Mouse (Mus musculus) lung, adult 2 months (tissue): ENCODE data around the gene Gmnn. TPM values are rescaled to one million over a fixed set of nuclear protein-coding genes. Genes with fewer than 3 reads are reported as not detected.
A peak's percentile ranks its signal among the peaks of the same experiment; 100 is the strongest.

Experiments used
- DNase-seq: peaks from one replicate; pipeline ENCODE4 v3.0.0; 2022
- H3K4me1 ChIP-seq: fragments of 200-500 bp; 2 replicates; pipeline ENCODE4 v1.6.1; 2011; ENCODE audit warnings: low read length; ENCODE audit not compliant: control insufficient read depth, insufficient read depth
- H3K4me3 ChIP-seq: fragments of 200-500 bp; replicated peaks from 2 replicates; pipeline ENCODE3; 2011; ENCODE audit warnings: low read depth, mild to moderate bottlenecking, control low read depth, low read length; ENCODE audit errors: extremely low read depth
- CTCF ChIP-seq: fragments of 200-500 bp; IDR thresholded peaks from 2 replicates; pipeline ENCODE4 v1.5.1; 2011; ENCODE audit warnings: mild to moderate bottlenecking, low read length, control low read depth; ENCODE audit not compliant: insufficient read depth
- POLR2A ChIP-seq: fragments of 200-500 bp; IDR thresholded peaks from 2 replicates; pipeline ENCODE4 v1.6.1; 2011; ENCODE audit warnings: low read depth, mild to moderate bottlenecking, control low read depth, low read length, borderline replicate concordance; ENCODE audit errors: extremely low read depth
- WGBS: fragments of 180-500 bp; shearing (Covaris S2); methylation state at CpG from one replicate; pipeline ENCODE4 v1.1.7; 2018; 5-methylcytosine and 5-hydroxymethylcytosine counted together
- polyA plus RNA-seq: library from polyadenylated mRNA; depleted of rRNA; stranded (reverse); fragments of >200 nt; gene quantifications from 2 replicates; pipeline ENCODE4 v1.2.3, GENCODE M21; 2012; rRNA removed

The Gmnn gene
- polyA plus RNA-seq = 2.2 and 3.2 TPM in 2 replicates

DNA sequence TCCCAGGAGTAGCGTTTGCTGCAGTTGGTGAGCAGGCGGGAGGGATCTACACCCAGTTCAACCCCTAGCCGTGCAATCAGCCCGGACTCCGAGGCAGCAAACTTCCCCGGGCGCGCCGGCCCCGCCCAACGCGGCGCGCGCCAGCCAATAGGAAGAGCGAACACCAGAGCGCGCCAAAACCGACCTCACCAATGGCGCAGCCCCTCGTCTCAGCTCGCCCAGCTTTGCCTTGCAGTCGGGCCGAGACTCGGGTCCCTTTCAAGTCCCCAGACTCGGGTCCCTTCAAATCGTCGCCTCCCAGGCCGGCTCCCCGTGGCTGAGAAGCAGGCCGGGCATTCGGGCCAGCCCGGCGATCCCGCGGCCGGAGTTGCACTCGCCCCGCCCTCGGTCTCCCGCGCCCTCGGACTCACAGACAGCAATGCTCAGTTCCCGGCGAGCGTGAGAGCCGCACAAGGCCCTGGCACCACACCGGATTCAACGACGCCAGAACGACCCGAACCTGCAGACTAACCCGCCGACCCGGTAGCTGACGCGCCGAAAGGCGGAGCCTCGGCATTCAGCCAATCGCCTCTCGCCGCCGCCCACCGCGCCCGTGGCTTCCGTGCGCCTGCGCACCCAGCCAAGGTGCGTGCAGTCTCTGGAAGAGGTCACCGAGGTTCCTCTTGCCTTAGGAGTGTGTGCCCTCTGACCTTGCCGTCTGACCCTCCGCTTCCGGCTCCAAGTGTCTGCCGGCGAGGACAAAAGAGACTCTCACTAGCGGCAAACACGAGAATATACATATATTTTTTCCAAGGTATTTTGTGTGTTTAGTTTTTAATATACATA lies at the start of gene Gmnn:
TSS of gene Gmnn (minus strand) at position 521 of the 825 bp plus-strand sequence.
- peak; percentile 87 for DNase-seq
- WGBS = under 1% methylated on average over 79 of the region's 79 CpGs
- TF ChIP-seq POLR2A (peak; percentile 55; the same call in 1 of the 2 replicates), CTCF (no peak)

DNA sequence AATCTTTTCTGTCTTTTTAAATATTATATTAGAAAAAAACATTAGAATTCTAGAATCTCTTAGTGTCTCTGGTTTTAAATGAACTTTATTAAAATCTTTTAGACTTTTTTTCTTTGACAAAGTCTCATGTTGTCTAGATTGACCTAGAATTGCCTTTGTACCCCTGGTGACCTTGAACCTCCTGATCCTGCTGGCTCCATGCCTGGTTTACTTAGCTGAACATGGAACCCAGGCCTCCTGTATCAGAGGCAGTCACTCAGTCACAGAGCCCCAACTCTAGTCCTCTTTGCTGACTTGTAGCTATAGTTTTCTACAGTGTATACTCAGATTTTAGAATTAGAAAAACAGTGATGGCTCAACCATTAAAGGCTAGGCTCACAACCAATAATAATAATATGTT lies 44.4 kb upstream of the Gmnn start:
- Histone ChIP-seq H3K4me1 (peaks cover 12% of the 10 kb centered on the region), H3K4me3 (no peak overlapping the region)
- no peak for DNase-seq
- no peak for TF ChIP-seq POLR2A
- TF ChIP-seq CTCF = no peak

More for the DNA sequence above, at the start of gene Gmnn:
- no peaks in the 10 kb centered on the region; the same call in 1 of the 2 replicates for H3K4me1 ChIP-seq
- peak within 1 kb of the TSS; percentile 96 for H3K4me3 ChIP-seq

GRCm38 (mm10) chr13:24803196-24803595 lies 41.5 kb upstream of the Gmnn start:
- 2% methylated on average over 2 of the region's 2 CpGs for WGBS
- no peak for TF ChIP-seq POLR2A
- TF ChIP-seq CTCF = no peak
- Histone ChIP-seq H3K4me3 (peak overlapping the region; percentile 49), H3K4me1 (peaks cover 12% of the 10 kb centered on the region)
- DNase-seq = no peak

- peak; percentile 36 for DNase-seq
Observed at GRCm38 (mm10) chr13:24802131-24802691, 40.5 kb upstream of the Gmnn start.

DNA sequence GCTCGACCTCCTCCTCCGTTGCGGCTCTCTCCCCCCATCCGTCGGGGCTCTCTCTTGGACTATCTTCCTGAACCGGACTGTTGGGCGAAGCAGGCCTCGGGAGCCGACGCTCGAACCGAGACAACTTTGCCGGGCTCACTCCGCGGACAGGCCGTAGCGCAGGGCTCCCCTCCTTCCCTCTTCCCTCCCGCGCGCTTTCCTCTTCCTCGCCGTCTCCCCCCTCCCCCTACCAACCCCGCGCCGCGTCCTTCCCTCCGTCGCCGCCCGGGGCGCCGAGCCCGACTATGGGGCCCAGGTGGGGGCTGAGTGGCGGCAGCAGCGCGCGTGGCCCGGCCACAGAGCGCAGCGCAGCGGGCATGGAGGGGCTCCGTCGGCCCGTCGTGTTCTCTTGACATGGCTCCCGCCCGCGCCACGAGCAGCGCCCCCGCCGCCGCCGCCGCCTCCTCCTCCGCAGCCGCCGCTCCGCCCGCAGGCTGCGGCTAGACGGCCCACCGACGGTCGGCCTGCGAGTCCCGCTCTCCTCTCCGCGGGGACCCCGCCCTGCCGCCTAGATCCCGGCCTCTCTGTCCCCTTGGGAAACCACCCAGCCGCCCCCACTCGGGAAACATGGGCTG lies 39.7 kb upstream of the Gmnn start, which contains the start of gene BC005537:
TSS of gene BC005537 (plus strand) at position 350 of the 614 bp plus-strand sequence.
- DNase-seq = no peak
- TF ChIP-seq CTCF (no peak), POLR2A (no peak; the same call in 1 of the 2 replicates)
- Histone ChIP-seq H3K4me3 (peak within 1 kb of the TSS; percentile 95), H3K4me1 (peaks cover 12% of the 10 kb centered on the region)
- WGBS = under 1% methylated on average over 66 of the region's 74 CpGs

More at GRCm38 (mm10) chr13:24802131-24802691, 40.5 kb upstream of the Gmnn start:
- no peak for TF ChIP-seq CTCF
- no peak for TF ChIP-seq POLR2A
- Histone ChIP-seq H3K4me3 (peak overlapping the region; percentile 95), H3K4me1 (peaks cover 12% of the 10 kb centered on the region)
- under 1% methylated on average over 26 of the region's 26 CpGs for WGBS

DNA sequence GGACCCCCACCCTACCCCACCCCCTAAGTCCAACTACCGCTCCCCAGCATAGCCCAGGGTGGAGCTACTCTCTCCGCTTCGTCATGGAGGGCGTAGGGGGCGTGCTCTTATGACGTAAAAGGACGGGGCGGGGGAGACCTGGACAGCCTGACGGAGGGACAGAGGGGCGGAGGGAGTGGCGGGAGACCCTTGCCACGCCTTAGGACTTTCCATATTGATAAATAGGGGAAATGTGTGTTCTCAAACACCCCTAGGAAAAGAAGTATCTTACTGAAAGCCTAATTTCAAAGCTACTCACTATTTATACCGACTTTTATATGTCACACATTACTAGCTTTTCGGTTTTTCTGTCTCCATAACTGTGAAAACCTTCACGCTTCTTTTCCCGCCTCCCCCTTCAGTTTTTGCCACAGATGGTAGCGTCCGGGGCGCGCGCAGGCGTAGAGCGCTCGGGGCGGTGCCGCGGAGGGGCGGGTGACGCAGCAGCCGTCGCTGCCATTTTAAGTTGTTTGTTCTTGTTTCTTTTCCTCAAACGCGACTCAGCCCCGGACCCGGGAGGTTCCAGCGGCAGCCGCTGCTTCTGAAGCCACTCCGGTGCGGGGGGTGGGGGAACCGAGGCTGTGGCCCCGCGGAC lies 39.1 kb upstream of the Gmnn start:
- TF ChIP-seq POLR2A (peak; percentile 98), CTCF (no peak)
- H3K4me3 ChIP-seq = peak overlapping the region; percentile 95
- WGBS = under 1% methylated on average over 42 of the region's 42 CpGs
- peak; percentile 98 for DNase-seq
- H3K4me1 ChIP-seq = peaks cover 12% of the 10 kb centered on the region

- H3K4me3 ChIP-seq = peak overlapping the region; percentile 92
- H3K4me1 ChIP-seq = peaks cover 9% of the 10 kb centered on the region
- TF ChIP-seq POLR2A (peak; percentile 58; the same call in 1 of the 2 replicates), CTCF (no peak)
- peak; percentile 59 for DNase-seq
- WGBS = under 1% methylated on average over 31 of the region's 31 CpGs
Observed at GRCm38 (mm10) chr13:24799925-24800673, 38.4 kb upstream of the Gmnn start.

- WGBS = 58% methylated on average over 5 of the region's 5 CpGs
- no peak overlapping the region for H3K4me3 ChIP-seq
- DNase-seq = no peak
- H3K4me1 ChIP-seq = peaks cover 9% of the 10 kb centered on the region
- TF ChIP-seq POLR2A (no peak), CTCF (no peak)
Observed at GRCm38 (mm10) chr13:24799378-24799777, 37.7 kb upstream of the Gmnn start.
